Mouse (Mus musculus) bone marrow, adult 2 months (tissue): Measurements from ENCODE around the gene Heatr5a. TPM values are rescaled to one million over a fixed set of nuclear protein-coding genes. Genes with fewer than 3 reads are reported as not detected.
A peak's percentile ranks its signal among the peaks of the same experiment; 100 is the strongest.

Source experiments
- H3K27ac ChIP-seq: fragments of 200-500 bp; 2 replicates; pipeline ENCODE4 v1.5.1; 2012; ENCODE audit warnings: low read depth, mild to moderate bottlenecking, control low read depth, inconsistent platforms, low read length; ENCODE audit not compliant: control insufficient read depth, poor library complexity, insufficient read depth
- H3K4me1 ChIP-seq: fragments of 200-500 bp; 2 replicates; pipeline ENCODE4 v1.6.1; 2011; ENCODE audit warnings: low read length; ENCODE audit not compliant: control insufficient read depth, insufficient read depth
- H3K4me3 ChIP-seq: fragments of 200-500 bp; replicated peaks from 2 replicates; pipeline ENCODE3; 2011; ENCODE audit warnings: mild to moderate bottlenecking, low read depth, low read length, control low read depth; ENCODE audit not compliant: control insufficient read depth
- CTCF ChIP-seq: fragments of 200-500 bp; IDR thresholded peaks from 2 replicates; pipeline ENCODE4 v1.5.1; 2011; ENCODE audit warnings: low read length, control low read depth; ENCODE audit not compliant: control insufficient read depth, insufficient read depth
- POLR2A ChIP-seq: fragments of 200-500 bp; IDR thresholded peaks from 2 replicates; pipeline ENCODE4 v1.6.1; 2011; ENCODE audit warnings: low read depth, mild to moderate bottlenecking, control low read depth, low read length, borderline replicate concordance; ENCODE audit not compliant: control insufficient read depth
- WGBS: fragments of 180-500 bp; shearing (Covaris S2); methylation state at CpG from one replicate; pipeline ENCODE4 v1.1.7; 2018; 5-methylcytosine and 5-hydroxymethylcytosine counted together
- polyA plus RNA-seq: library from polyadenylated mRNA; stranded (reverse); fragments of >200 nt; gene quantifications from 2 replicates; pipeline ENCODE4 v1.2.4, GENCODE M21; 2011; ENCODE audit warnings: low replicate concordance; ENCODE audit not compliant: missing spikeins, insufficient read depth, insufficient read length

The Heatr5a gene
- polyA plus RNA-seq, 1 experiment = 20.5 TPM

GRCm38 (mm10) chr12:51850339-51850738, 120.8 kb downstream of the Heatr5a start:
- peaks cover 2% of the 10 kb centered on the region for H3K4me1 ChIP-seq
- H3K4me3 ChIP-seq = no peak overlapping the region
- TF ChIP-seq CTCF (no peak), POLR2A (no peak)
- no peak overlapping the region for H3K27ac ChIP-seq
- WGBS = 51% methylated on average over 4 of the region's 4 CpGs

GRCm38 (mm10) chr12:51849902-51850301, 121.2 kb downstream of the Heatr5a start:
- WGBS = 11% methylated on average over 2 of the region's 2 CpGs
- H3K27ac ChIP-seq = peak overlapping the region; percentile 52; the same call in 1 of the 2 replicates
- peaks cover 2% of the 10 kb centered on the region for H3K4me1 ChIP-seq
- TF ChIP-seq POLR2A = no peak
- no peak for TF ChIP-seq CTCF
- no peak overlapping the region for H3K4me3 ChIP-seq

GRCm38 (mm10) chr12:51847953-51848680, 123.0 kb downstream of the Heatr5a start:
- 30% methylated on average over 9 of the region's 9 CpGs for WGBS
- Histone ChIP-seq H3K4me3 (no peak overlapping the region), H3K27ac (no peak overlapping the region), H3K4me1 (peaks cover 2% of the 10 kb centered on the region)
- TF ChIP-seq CTCF (no peak), POLR2A (no peak)

GRCm38 (mm10) chr12:51845261-51845660, 125.9 kb downstream of the Heatr5a start:
- Histone ChIP-seq H3K27ac (peak overlapping the region; percentile 22; the same call in 1 of the 2 replicates), H3K4me3 (no peak overlapping the region), H3K4me1 (peaks cover 2% of the 10 kb centered on the region)
- WGBS = 33% methylated on average over 1 of the region's 1 CpGs
- no peak for TF ChIP-seq POLR2A
- no peak for TF ChIP-seq CTCF

- Histone ChIP-seq H3K4me1 (peaks cover 2% of the 10 kb centered on the region), H3K27ac (peak overlapping the region; percentile 96), H3K4me3 (peak overlapping the region; percentile 80)
- under 1% methylated on average over 17 of the region's 17 CpGs for WGBS
- TF ChIP-seq POLR2A = 0 out of 2 replicates have a peak, but pooled peaks have one; percentile 6
- TF ChIP-seq CTCF = no peak
These were observed 126.3 kb downstream of the Heatr5a start for GRCm38 (mm10) chr12:51844771-51845256.

- no peak overlapping the region for H3K27ac ChIP-seq
- no peak for TF ChIP-seq CTCF
- TF ChIP-seq POLR2A = no peak
- H3K4me1 ChIP-seq = no peaks in the 10 kb centered on the region; the same call in 1 of the 2 replicates
- no peak overlapping the region for H3K4me3 ChIP-seq
- 44% methylated on average over 15 of the region's 15 CpGs for WGBS
These were observed 127.3 kb downstream of the Heatr5a start for GRCm38 (mm10) chr12:51843576-51844520.

- Histone ChIP-seq H3K4me3 (no peak overlapping the region), H3K4me1 (no peaks in the 10 kb centered on the region; the same call in 1 of the 2 replicates), H3K27ac (0 out of 2 replicates have a peak overlapping the region, but pooled peaks have one; percentile 45)
- WGBS = 63% methylated on average over 6 of the region's 6 CpGs
- TF ChIP-seq CTCF (no peak), POLR2A (no peak)
These were observed 128.8 kb downstream of the Heatr5a start for GRCm38 (mm10) chr12:51842081-51842864.
